Mouse (Mus musculus): ENCODE measurements around the gene Mmab.

- TF ChIP-seq CTCF (IDR thresholded peaks at IDR 0.05; ENCODE audit: low read depth) (no peak), EP300 (IDR thresholded peaks at IDR 0.05; ENCODE audit: low read depth) (no peak)
Observed at GRCm38 (mm10) chr5:114422591-114422990, 21.3 kb downstream of the Mmab start.

Measured in heart, postnatal 0 days (tissue).